Mouse (Mus musculus): ENCODE measurements at regions not wholly inside any gene's neighbourhood (a gene's known extent, or its start where the extent isn't known, plus 50 kb on each side); places are given as distances from the start of the nearest gene placed in this dataset.

- peak; percentile 1 to 2 for DNase-seq (ENCODE audit: low spot score in 2 of 2)
These were observed 341.1 kb downstream of the Gm21739 start for GRCm38 (mm10) chrY:43923126-43923525.

Data from frontal cortex, postnatal 36 days (tissue).